Mouse (Mus musculus) layer of hippocampus, adult 2 months (tissue): ENCODE data around the gene Gjb6. TPM values are rescaled to one million over a fixed set of nuclear protein-coding genes. Genes with fewer than 3 reads are reported as not detected.

Experiments
- DNase-seq, 2 experiments: peaks; one replicate each; pipeline ENCODE4 v3.0.0; 2022; ENCODE audit warnings: low spot score in 2 of 2
- H3K27ac ChIP-seq: fragments of 200-600 bp; 2 replicates; pipeline ENCODE4 v1.8.1; 2022
- H3K4me3 ChIP-seq: fragments of 200-600 bp; 2 replicates; pipeline ENCODE4 v1.8.1; 2022; ENCODE audit warnings: mild to moderate bottlenecking
- CTCF ChIP-seq: fragments of 200-600 bp; conservative IDR thresholded peaks from 2 replicates; pipeline ENCODE4 v1.8.1; 2022; ENCODE audit warnings: antibody characterized with exemption, mild to moderate bottlenecking, moderate library complexity
- total RNA-seq, 2 experiments: library from RNA; stranded (reverse); gene quantifications; 2 replicates each; pipeline ENCODE4 v1.2.3; 2021

Gjb6 gene
- total RNA-seq, 2 experiments from 2014 or later = 115 to 117 TPM

GRCm38 (mm10) chr14:57105111-57105510 lies 28.3 kb downstream of the Gjb6 start:
- no peak for TF ChIP-seq CTCF
- Histone ChIP-seq H3K4me3 (no peak overlapping the region), H3K27ac (no peak overlapping the region)
- no peak for DNase-seq

DNA sequence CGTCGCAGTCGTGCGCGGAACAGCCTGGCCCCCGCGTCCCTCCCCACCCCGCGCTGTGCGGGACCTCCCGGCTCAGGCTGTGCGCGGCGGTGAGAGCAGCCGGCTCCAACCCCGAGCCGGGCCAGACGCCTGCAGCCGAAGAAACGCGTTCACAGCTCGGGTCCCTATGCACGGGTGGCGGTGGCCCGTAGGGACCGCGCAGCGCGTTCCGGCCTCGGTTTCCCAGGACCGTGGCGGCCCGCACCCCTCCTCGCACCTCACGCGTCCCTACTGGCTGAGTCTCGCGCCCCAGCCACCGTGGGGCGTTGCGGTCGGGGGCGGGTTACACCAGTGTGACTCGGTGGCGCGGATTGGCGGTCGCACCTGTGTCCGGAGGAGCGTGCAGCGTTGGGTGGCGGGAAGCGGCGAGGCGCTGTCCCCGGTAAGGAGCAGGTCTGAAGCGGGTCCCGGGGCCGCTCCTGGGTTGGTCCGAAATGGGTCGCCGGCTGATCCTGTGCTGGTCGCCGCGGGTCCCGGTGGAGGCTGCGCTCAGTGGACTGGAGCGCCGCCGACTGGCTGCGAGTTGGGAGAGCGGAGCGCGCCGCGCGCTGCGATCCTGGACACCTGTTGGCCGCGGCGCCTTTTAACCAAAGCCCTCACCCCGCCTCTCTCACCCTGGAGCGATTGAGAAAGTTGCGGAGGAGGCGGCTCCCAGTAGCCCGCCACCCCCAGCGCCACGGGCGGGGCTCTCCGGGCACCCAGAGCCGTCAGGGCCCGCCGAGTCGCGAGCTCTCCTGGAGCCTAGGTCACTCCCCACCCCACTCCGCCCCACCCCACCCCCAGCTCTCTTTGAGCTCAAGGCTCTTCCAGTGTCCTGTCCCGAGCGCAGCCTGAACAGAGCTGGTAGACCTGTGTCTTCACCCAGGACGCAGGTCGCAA lies 29.0 kb downstream of the Gjb6 start, which contains the start of gene Gjb2:
Gene Gjb2, minus strand, starts transcription at position 597 of the 918 bp plus-strand sequence.
- Histone ChIP-seq H3K4me3 (peak within 1 kb of the TSS; percentile 68), H3K27ac (peak within 1 kb of the TSS; percentile 39; the same call in 1 of the 2 replicates)
- peak; percentile 46 for TF ChIP-seq CTCF
- DNase-seq = no peak

DNA sequence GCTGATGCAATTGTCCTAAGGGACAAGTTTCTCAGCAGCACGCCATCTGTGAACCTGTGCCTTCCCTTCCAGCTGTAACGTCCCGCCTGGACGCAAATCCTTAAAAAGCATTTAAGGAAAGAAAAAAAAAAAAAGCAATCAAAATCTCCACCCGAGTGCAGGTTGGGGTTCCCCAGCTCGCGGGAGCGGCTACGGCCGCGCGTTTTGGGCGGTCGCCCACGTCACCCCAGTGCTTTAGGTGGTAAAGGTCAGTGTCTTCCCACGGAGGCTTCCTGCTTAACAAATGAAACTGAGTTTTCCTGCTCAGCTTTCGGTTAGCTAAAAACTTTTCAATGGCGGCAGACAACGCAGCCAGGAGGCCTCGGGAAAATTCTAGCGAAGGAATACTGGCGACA lies 29.7 kb downstream of the Gjb6 start:
- peak overlapping the region; percentile 68 for H3K4me3 ChIP-seq
- DNase-seq = no peak
- peak overlapping the region; percentile 39; the same call in 1 of the 2 replicates for H3K27ac ChIP-seq
- TF ChIP-seq CTCF = no peak

DNA sequence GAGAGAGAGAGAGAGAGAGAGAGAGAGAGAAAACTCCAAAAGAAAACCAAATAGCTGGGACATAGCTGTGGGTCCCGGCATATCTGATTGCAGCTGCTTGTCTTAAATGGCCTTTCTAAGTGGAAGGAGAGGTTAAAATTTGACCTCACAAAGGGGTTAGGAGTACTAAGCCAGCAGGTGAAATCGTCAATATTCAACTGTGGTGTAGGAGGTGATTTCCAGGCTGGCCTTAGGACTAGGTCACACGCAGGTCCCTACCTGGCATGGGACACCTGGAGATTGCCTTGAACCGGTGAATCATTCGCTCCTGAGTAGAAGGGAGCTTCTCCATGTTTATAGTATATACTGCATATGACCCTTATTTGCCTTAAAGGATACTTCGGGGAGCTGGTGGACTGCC lies 30.3 kb downstream of the Gjb6 start:
- no peak overlapping the region for H3K27ac ChIP-seq
- H3K4me3 ChIP-seq = peak overlapping the region; percentile 68; the same call in 1 of the 2 replicates
- DNase-seq = no peak
- TF ChIP-seq CTCF = no peak

- TF ChIP-seq CTCF = no peak
- Histone ChIP-seq H3K27ac (no peak overlapping the region), H3K4me3 (no peak overlapping the region)
- DNase-seq = no peak
Observed at GRCm38 (mm10) chr14:57101623-57102022, 31.8 kb downstream of the Gjb6 start.

DNA sequence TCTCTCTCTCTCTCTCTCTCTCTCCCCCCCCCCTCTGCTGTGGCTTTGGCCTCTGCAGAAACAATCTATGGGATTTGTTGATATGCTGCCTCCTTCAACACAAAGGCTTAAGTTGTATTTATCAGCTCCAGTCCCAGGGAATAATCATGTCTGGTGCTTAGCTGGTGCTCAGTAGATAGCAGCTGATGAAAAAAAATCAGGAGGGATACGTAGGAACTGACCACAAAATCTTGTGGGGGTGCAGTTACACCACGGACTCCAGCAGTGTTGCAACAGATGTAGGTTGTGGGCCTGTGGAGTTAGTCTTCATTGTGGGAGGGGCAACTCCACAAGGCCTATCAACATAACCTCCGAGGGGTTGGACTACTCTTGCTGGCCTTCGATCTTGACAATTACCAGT lies 37.6 kb downstream of the Gjb6 start:
- no peak overlapping the region for H3K4me3 ChIP-seq
- no peak for TF ChIP-seq CTCF
- no peak overlapping the region for H3K27ac ChIP-seq
- no peak for DNase-seq

GRCm38 (mm10) chr14:57093029-57093428 lies 40.4 kb downstream of the Gjb6 start:
- peak; percentile 77 for TF ChIP-seq CTCF
- no peak overlapping the region for H3K4me3 ChIP-seq
- no peak overlapping the region for H3K27ac ChIP-seq
- DNase-seq = peak; percentile 61 to 66

DNA sequence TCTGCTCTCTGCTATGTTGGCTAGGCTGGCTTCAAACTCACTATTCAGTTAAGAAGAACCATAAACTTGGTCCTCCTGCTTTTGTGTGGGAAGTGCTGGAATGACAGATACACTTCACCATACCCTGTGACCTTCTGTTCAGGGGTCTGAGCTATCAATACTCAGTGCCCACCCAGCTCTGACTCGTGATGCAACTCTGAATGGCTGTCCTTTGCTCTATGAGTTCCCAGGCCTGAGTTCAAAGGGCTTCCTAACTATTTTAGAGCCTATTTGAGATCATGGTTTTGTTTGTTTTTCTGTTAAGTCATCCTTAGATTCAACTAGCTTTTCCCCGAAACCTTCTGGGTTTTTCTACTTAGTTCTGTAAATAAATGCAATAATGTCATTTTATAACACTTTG lies 43.4 kb downstream of the Gjb6 start:
- TF ChIP-seq CTCF = no peak
- DNase-seq = no peak
- no peak overlapping the region for H3K27ac ChIP-seq
- no peak overlapping the region for H3K4me3 ChIP-seq

GRCm38 (mm10) chr14:57089107-57089506 lies 44.3 kb downstream of the Gjb6 start:
- TF ChIP-seq CTCF = no peak
- Histone ChIP-seq H3K4me3 (no peak overlapping the region), H3K27ac (no peak overlapping the region)
- DNase-seq = no peak

- Histone ChIP-seq H3K27ac (no peak overlapping the region), H3K4me3 (no peak overlapping the region)
- no peak for DNase-seq
- TF ChIP-seq CTCF = no peak
Observed at GRCm38 (mm10) chr14:57084180-57084668, 49.2 kb downstream of the Gjb6 start.

DNA sequence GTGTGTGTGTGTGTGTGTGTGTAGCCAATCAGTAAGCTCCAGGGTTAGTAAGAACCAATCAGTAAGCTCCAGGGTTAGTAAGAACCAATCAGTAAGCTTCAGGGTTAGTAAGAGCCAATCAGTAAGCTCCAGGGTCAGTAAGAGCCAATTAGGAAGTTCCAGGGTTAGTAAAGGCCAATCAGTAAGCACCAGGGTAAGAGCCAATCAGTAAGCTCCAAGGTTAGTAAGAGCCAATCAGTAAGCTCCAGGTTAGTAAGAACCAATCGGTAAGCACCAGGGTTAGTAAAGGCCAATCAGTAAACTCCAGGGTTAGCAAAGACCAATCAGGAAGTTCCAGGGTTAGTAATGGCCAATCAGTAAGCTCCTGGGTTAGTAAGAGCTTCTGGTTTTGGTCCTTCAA lies 50.5 kb downstream of the Gjb6 start:
- no peak for DNase-seq
- H3K4me3 ChIP-seq = no peak overlapping the region
- no peak overlapping the region for H3K27ac ChIP-seq
- no peak for TF ChIP-seq CTCF

- TF ChIP-seq CTCF = peak; percentile 36
- DNase-seq = no peak
Observed at GRCm38 (mm10) chr14:57075537-57075936, 57.9 kb downstream of the Gjb6 start.

More at GRCm38 (mm10) chr14:57075537-57075936, 57.9 kb downstream of the Gjb6 start:
- Histone ChIP-seq H3K4me3 (no peak overlapping the region), H3K27ac (no peak overlapping the region)

Other genes starting within 250 kb of the Gjb6 start
- gene Zmym2, start 247.0 kb downstream of the Gjb6 start, total RNA-seq = 100 to 1,000 TPM in 1 of 2 experiments, 10 to 100 TPM in 1; 93.1 to 103 TPM
- under 1 TPM; 0.32 to 0.33 TPM for gene Gja3, start 75.5 kb downstream of the Gjb6 start, total RNA-seq
- 1 to 10 TPM; 6.2 to 9.5 TPM for gene Gjb2, start 28.9 kb downstream of the Gjb6 start, total RNA-seq
- under 1 TPM; 0.79 to 0.91 TPM for gene Gm4491, start 17.7 kb downstream of the Gjb6 start, total RNA-seq